Mouse (Mus musculus) forebrain, embryonic 16.5 days (tissue): ENCODE measurements around the gene Akr1d1. TPM values are rescaled to one million over a fixed set of nuclear protein-coding genes. Genes with fewer than 3 reads are reported as not detected.

Experiments used
- ATAC-seq: fragments of 200-750 bp; cut with Nextera tagmentation; 2 replicates; pipeline ENCODE4 v1.8.0; 2017; ENCODE audit warnings: mild to moderate bottlenecking, moderate library complexity
- H3K27ac ChIP-seq: fragments of 300-500 bp; sonication (generic); 2 replicates; pipeline ENCODE4 v1.5.1; 2014; ENCODE audit warnings: low read length, control low read depth
- H3K27me3 ChIP-seq: fragments of 300-500 bp; sonication (generic); replicated peaks from 2 replicates; pipeline ENCODE4 v1.6.1; 2014; ENCODE audit warnings: low read length; ENCODE audit not compliant: control insufficient read depth, insufficient read depth
- H3K36me3 ChIP-seq: fragments of 300-500 bp; sonication (generic); 2 replicates; pipeline ENCODE4 v1.6.1; 2014; ENCODE audit not compliant: control insufficient read depth, insufficient read depth
- H3K4me1 ChIP-seq: fragments of 300-500 bp; sonication (generic); replicated peaks from 2 replicates; pipeline ENCODE4 v1.6.1; 2014; ENCODE audit warnings: low read length; ENCODE audit not compliant: control insufficient read depth, insufficient read depth
- H3K4me2 ChIP-seq: fragments of 300-500 bp; sonication (generic); 2 replicates; pipeline ENCODE4 v1.6.1; 2014; ENCODE audit warnings: mild to moderate bottlenecking, low read length, control low read depth
- H3K4me3 ChIP-seq: fragments of 300-500 bp; sonication (generic); replicated peaks from 2 replicates; pipeline ENCODE4 v1.5.1; 2014; ENCODE audit warnings: mild to moderate bottlenecking, low read length, control low read depth
- H3K9ac ChIP-seq: fragments of 300-500 bp; sonication (generic); replicated peaks from 2 replicates; pipeline ENCODE4 v1.6.1; 2014; ENCODE audit warnings: low read depth, low read length, control low read depth
- H3K9me3 ChIP-seq: fragments of 300-500 bp; sonication (generic); 2 replicates; pipeline ENCODE4 v1.6.1; 2016; ENCODE audit warnings: low read length; ENCODE audit not compliant: control insufficient read depth
- WGBS: fragments of 180-500 bp; shearing (Covaris S2); extraction: QIAGEN DNeasy Blood & Tissue Kit; methylation state at CpG from one replicate; pipeline ENCODE4 v1.1.7; 2014; 5-methylcytosine and 5-hydroxymethylcytosine counted together
- polyA plus RNA-seq: library from polyadenylated mRNA; unstranded; fragments of >200 nt; fragmentation: Nextera tagmentation; extraction: Ambion mirVana; gene quantifications from 2 replicates; pipeline ENCODE4 v1.2.1, GENCODE M21; 2015

Akr1d1 gene
- polyA plus RNA-seq, 1 experiment from 2014 or later = not detected

DNA sequence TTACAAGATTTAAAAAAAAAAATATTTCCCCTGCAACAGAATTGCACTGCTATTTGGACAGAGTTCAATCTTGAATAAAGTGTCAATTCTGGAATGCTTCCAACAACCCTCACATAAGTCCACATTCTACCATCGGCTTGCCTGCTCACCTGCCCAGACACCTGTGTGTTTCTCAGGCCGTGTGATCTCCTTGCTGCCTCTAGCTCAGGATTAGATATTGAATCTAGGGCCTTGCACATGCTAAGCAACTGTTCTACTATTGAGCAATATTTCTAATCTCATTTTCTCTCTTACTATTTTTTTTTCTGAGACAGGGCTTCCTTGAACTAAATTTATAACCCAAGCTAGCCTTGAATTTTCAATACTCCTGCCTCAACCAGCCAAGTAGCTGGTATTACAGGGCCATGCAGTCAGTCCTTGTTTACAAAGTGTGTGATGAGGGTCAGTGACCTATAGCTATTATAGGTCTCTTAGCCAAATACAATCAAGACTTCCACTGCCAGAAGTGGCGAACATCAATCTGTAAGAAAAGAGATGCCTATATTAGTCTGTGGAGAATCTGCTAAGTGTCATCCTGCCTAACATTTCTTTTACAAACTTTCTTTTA, 23.0 kb upstream of the Akr1d1 start:
- WGBS = 79% methylated on average over 3 of the region's 3 CpGs
- no peak overlapping the region for H3K4me3 ChIP-seq

DNA sequence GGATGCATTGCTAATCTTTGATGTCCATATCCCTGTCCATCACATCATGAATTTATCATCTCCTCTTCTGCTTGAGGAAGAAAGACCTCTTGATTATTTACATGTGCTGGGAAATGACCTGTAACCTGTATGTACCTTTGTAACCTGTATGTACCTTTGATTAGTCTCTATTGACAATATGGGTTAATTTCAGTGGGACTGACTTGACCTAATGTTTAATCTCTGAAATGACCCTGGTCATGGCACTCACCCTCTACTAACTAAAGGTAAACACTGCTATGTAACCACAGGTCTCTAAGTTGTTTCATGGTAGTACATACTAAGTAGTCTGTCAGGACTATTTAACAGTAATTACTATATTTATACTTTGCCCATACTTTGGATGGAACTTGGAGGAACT, 19.2 kb upstream of the Akr1d1 start:
- no peaks in the 10 kb centered on the region for H3K4me1 ChIP-seq
- no peak overlapping the region for H3K9ac ChIP-seq
- no peak for ATAC-seq
- no peak overlapping the region for H3K27ac ChIP-seq
- H3K4me2 ChIP-seq = no peak overlapping the region
- H3K4me3 ChIP-seq = no peak overlapping the region
- no peaks in the 10 kb centered on the region for H3K36me3 ChIP-seq
- H3K9me3 ChIP-seq = no peaks in the 10 kb centered on the region
- no peaks in the 10 kb centered on the region for H3K27me3 ChIP-seq

More for the DNA sequence above, 23.0 kb upstream of the Akr1d1 start:
- H3K27ac ChIP-seq = no peak overlapping the region
- no peak overlapping the region for H3K9ac ChIP-seq
- H3K4me2 ChIP-seq = no peak overlapping the region
- ATAC-seq = no peak
- H3K9me3 ChIP-seq = no peaks in the 10 kb centered on the region
- H3K27me3 ChIP-seq = no peaks in the 10 kb centered on the region
- H3K4me1 ChIP-seq = no peaks in the 10 kb centered on the region
- no peaks in the 10 kb centered on the region for H3K36me3 ChIP-seq

- H3K4me1 ChIP-seq = no peaks in the 10 kb centered on the region
- H3K9me3 ChIP-seq = no peaks in the 10 kb centered on the region
- ATAC-seq = no peak
- H3K27me3 ChIP-seq = no peaks in the 10 kb centered on the region
- WGBS = 92% methylated on average over 13 of the region's 13 CpGs
- H3K27ac ChIP-seq = no peak overlapping the region
- no peak overlapping the region for H3K4me3 ChIP-seq
- no peaks in the 10 kb centered on the region for H3K36me3 ChIP-seq
- H3K4me2 ChIP-seq = no peak overlapping the region
- no peak overlapping the region for H3K9ac ChIP-seq
Observed at GRCm38 (mm10) chr6:37520631-37521375, 9.2 kb upstream of the Akr1d1 start.

DNA sequence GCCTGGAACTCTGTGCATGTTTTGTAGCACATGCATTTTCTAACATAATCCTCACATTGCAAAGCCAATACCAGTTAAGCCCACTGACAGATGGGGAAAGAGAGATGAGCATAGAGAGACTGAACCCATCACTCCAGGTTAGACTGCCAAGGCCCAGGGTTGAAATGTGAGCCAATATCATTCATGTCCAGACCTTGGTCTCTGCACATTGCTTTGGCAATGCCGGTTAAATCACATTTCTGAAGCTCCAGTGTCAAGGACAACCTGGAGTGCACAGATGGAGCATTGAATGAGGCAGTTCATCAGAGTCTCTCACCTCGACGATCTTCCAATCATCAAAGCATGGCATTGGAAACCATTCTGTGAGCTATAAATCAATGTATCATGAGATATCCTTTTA, 2.1 kb downstream of the Akr1d1 start:
- Histone ChIP-seq H3K36me3 (no peaks in the 10 kb centered on the region), H3K4me3 (no peak overlapping the region), H3K9ac (no peak overlapping the region), H3K9me3 (no peaks in the 10 kb centered on the region), H3K4me2 (no peak overlapping the region), H3K27ac (no peak overlapping the region), H3K27me3 (no peaks in the 10 kb centered on the region), H3K4me1 (no peaks in the 10 kb centered on the region)
- ATAC-seq = no peak
- 87% methylated on average over 3 of the region's 3 CpGs for WGBS

GRCm38 (mm10) chr6:37536831-37537230, 6.9 kb downstream of the Akr1d1 start:
- Histone ChIP-seq H3K27me3 (no peaks in the 10 kb centered on the region), H3K9ac (no peak overlapping the region), H3K27ac (no peak overlapping the region), H3K36me3 (no peaks in the 10 kb centered on the region), H3K4me3 (no peak overlapping the region), H3K4me1 (no peaks in the 10 kb centered on the region), H3K9me3 (no peaks in the 10 kb centered on the region), H3K4me2 (no peak overlapping the region)
- WGBS = 91% methylated on average over 3 of the region's 3 CpGs
- no peak for ATAC-seq

DNA sequence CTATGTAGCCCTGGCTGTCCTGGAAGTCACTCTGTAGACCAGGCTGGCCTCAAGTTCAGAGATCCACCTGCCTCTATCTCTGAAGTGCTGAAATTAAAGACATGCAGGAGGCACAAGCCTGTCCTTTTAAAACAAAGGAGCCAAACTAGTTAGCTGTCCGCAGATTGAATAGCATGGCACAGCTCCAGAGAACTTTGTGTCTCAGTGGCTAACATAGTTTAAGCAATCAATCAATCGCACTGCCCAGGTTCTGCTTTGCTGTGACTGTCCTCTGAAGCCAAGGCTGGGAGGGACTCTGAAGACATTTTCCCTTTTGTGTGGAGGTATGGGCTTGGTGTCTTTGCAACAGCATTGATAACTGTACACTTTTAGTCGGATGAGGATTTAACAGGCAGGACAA, 7.8 kb downstream of the Akr1d1 start:
- H3K9me3 ChIP-seq = no peaks in the 10 kb centered on the region
- WGBS = 80% methylated on average over 3 of the region's 3 CpGs
- no peak overlapping the region for H3K4me2 ChIP-seq
- no peak overlapping the region for H3K27ac ChIP-seq
- no peak overlapping the region for H3K9ac ChIP-seq
- no peak overlapping the region for H3K4me3 ChIP-seq
- no peak for ATAC-seq
- H3K36me3 ChIP-seq = no peaks in the 10 kb centered on the region
- no peaks in the 10 kb centered on the region for H3K4me1 ChIP-seq
- no peaks in the 10 kb centered on the region for H3K27me3 ChIP-seq

GRCm38 (mm10) chr6:37538792-37539191, 8.8 kb downstream of the Akr1d1 start:
- no peak for ATAC-seq
- Histone ChIP-seq H3K27me3 (no peaks in the 10 kb centered on the region), H3K9ac (no peak overlapping the region), H3K27ac (no peak overlapping the region), H3K4me2 (no peak overlapping the region), H3K4me3 (no peak overlapping the region), H3K36me3 (no peaks in the 10 kb centered on the region), H3K4me1 (no peaks in the 10 kb centered on the region), H3K9me3 (no peaks in the 10 kb centered on the region)
- 88% methylated on average over 5 of the region's 5 CpGs for WGBS

DNA sequence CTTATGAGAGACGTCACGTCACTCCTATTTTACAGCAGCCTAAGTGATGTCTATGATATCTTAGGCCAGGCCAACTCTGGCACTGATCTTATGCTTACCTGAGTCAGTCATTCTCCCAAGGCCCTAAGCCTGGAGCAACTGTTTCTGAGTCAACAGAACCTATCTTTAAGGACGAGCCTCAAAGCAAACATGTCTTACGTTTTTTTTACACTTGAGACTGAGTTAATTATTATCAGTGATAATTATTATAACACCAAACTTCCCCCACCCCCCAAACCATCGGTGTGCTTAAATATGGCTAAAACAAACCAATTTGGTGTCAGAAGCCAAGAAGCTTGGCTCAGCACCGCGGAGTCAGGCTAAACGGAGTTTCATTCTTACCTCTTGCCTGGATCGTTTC, 9.4 kb downstream of the Akr1d1 start:
- H3K36me3 ChIP-seq = no peaks in the 10 kb centered on the region
- H3K4me3 ChIP-seq = no peak overlapping the region
- no peaks in the 10 kb centered on the region for H3K27me3 ChIP-seq
- no peak for ATAC-seq
- 85% methylated on average over 9 of the region's 9 CpGs for WGBS
- no peak overlapping the region for H3K4me2 ChIP-seq
- no peak overlapping the region for H3K9ac ChIP-seq
- no peaks in the 10 kb centered on the region for H3K9me3 ChIP-seq
- H3K27ac ChIP-seq = no peak overlapping the region
- no peaks in the 10 kb centered on the region for H3K4me1 ChIP-seq

- 52% methylated on average over 3 of the region's 3 CpGs for WGBS
- H3K27ac ChIP-seq = no peak overlapping the region
Observed at GRCm38 (mm10) chr6:37540113-37540512, 10.1 kb downstream of the Akr1d1 start.

More at GRCm38 (mm10) chr6:37540113-37540512, 10.1 kb downstream of the Akr1d1 start:
- Histone ChIP-seq H3K36me3 (no peaks in the 10 kb centered on the region), H3K4me1 (no peaks in the 10 kb centered on the region), H3K4me3 (no peak overlapping the region), H3K4me2 (no peak overlapping the region), H3K9me3 (no peaks in the 10 kb centered on the region), H3K27me3 (no peaks in the 10 kb centered on the region), H3K9ac (no peak overlapping the region)
- no peak for ATAC-seq
